Comparison of ENCODE assay signal across 8 mouse cellular contexts in genomic region chr7:65155628-65156513, GRCm38 (mm10). TPM values are rescaled to one million over a fixed set of nuclear protein-coding genes. Genes with fewer than 3 reads are reported as not detected.
DNase-seq lines count a peak whose midpoint lies in the region; ATAC-seq and TF ChIP-seq lines count a peak whose summit lies in the region.

No protein-coding gene starts in this region.

- peak overlapping the region; percentile 99 for H3K4me2 ChIP-seq in lung, embryonic 14.5 days
- peak overlapping the region; percentile 97 for H3K4me2 ChIP-seq in kidney, postnatal 0 days (ENCODE audit: low read length)
- H3K4me2 ChIP-seq in liver, embryonic 14.5 days (ENCODE audit: low read depth), result peak overlapping the region; percentile 37

- no peaks in the 10 kb centered on the region for H3K36me3 ChIP-seq in lung, embryonic 14.5 days (ENCODE audit: insufficient read depth)
- H3K36me3 ChIP-seq in kidney, postnatal 0 days (ENCODE audit: insufficient read depth, low read length), result no peaks in the 10 kb centered on the region
- no peaks in the 10 kb centered on the region for H3K36me3 ChIP-seq in liver, embryonic 14.5 days (replicated peaks; ENCODE audit: control insufficient read depth, insufficient read depth, low read depth)

- WGBS in lung, embryonic 14.5 days, result under 1% methylated on average over 80 of the region's 122 CpGs
- under 1% methylated on average over 110 of the region's 122 CpGs for WGBS in kidney, postnatal 0 days
- WGBS in liver, embryonic 14.5 days (ENCODE audit: insufficient replicate concordance), result under 1% methylated on average over 95 of the region's 122 CpGs

- DNase-seq in lung, embryonic 14.5 days, result peak; percentile 64
- DNase-seq in lung, adult 18-20 months, result no peak
- peak; percentile 53 for DNase-seq in cerebellum, adult 9-11 months
- DNase-seq in frontal cortex, postnatal 25 days (ENCODE audit: low spot score in 2 of 2), result peak; percentile 38 to 52
- peak; percentile 28 for DNase-seq in kidney, postnatal 0 days (ENCODE audit: low spot score)
- DNase-seq in liver, embryonic 14.5 days (ENCODE audit: low read depth in 3 of 3, low spot score in 3 of 3), result no peak
- DNase-seq in retina, postnatal 1 day, result peak; percentile 73

- TF ChIP-seq EP300 in liver, embryonic 14.5 days (IDR thresholded peaks at IDR 0.05; ENCODE audit: low read depth), result no peak

- ATAC-seq in lung, embryonic 14.5 days (ENCODE audit: insufficient read depth), result peak; percentile 81
- ATAC-seq in kidney, postnatal 0 days (replicated peaks; ENCODE audit: low FRiP score, low read depth), result peak; percentile 71
- no peak for ATAC-seq in liver, embryonic 14.5 days (ENCODE audit: insufficient read depth)
- ATAC-seq in granulocyte monocyte progenitor cell, adult 5-6 weeks (replicated peaks; ENCODE audit: poor library complexity, severe bottlenecking), result no peak; the same call in 1 of the 2 replicates

- H3K9ac ChIP-seq in lung, embryonic 14.5 days, result peak overlapping the region; percentile 49
- H3K9ac ChIP-seq in kidney, postnatal 0 days (ENCODE audit: low read depth, low read length), result peak overlapping the region; percentile 47
- no peak overlapping the region for H3K9ac ChIP-seq in liver, embryonic 14.5 days (replicated peaks)

- H3K9me3 ChIP-seq in lung, embryonic 14.5 days (ENCODE audit: low read depth, low read length), result no peaks in the 10 kb centered on the region
- no peaks in the 10 kb centered on the region for H3K9me3 ChIP-seq in kidney, postnatal 0 days (replicated peaks; ENCODE audit: low read length)
- no peaks in the 10 kb centered on the region for H3K9me3 ChIP-seq in liver, embryonic 14.5 days (ENCODE audit: control insufficient read depth, low read length)

- H3K4me3 ChIP-seq in lung, embryonic 14.5 days (ENCODE audit: low read depth, low read length), result peak overlapping the region; percentile 55
- H3K4me3 ChIP-seq in kidney, postnatal 0 days (replicated peaks; ENCODE audit: low read depth, low read length), result peak overlapping the region; percentile 61
- peak overlapping the region; percentile 11 to 30; a peak in 3 of 4 replicates for H3K4me3 ChIP-seq in liver, embryonic 14.5 days (ENCODE audit: insufficient read depth in 1 of 2, low read depth in 2 of 2, low read length in 2 of 2)

- H3K27me3 ChIP-seq in lung, embryonic 14.5 days (ENCODE audit: insufficient read depth, low read length), result peaks cover 59% of the 10 kb centered on the region
- H3K27me3 ChIP-seq in kidney, postnatal 0 days (ENCODE audit: insufficient read depth, low read length), result peaks cover 37% of the 10 kb centered on the region
- peaks cover 35% of the 10 kb centered on the region for H3K27me3 ChIP-seq in liver, embryonic 14.5 days (ENCODE audit: control insufficient read depth, insufficient read depth, low read length)

- TF ChIP-seq CTCF in lung, embryonic 14.5 days (IDR thresholded peaks at IDR 0.05; ENCODE audit: low read depth), result no peak
- TF ChIP-seq CTCF in kidney, postnatal 0 days (IDR thresholded peaks at IDR 0.05; ENCODE audit: low read depth), result no peak; the same call in 1 of the 2 replicates
- no peak for TF ChIP-seq CTCF in liver, embryonic 14.5 days (IDR thresholded peaks at IDR 0.05; ENCODE audit: low read depth)

- H3K4me1 ChIP-seq in lung, embryonic 14.5 days (ENCODE audit: insufficient read depth), result no peaks in the 10 kb centered on the region
- H3K4me1 ChIP-seq in kidney, postnatal 0 days (replicated peaks; ENCODE audit: insufficient read depth, low read length), result no peaks in the 10 kb centered on the region; the same call in 1 of the 2 replicates
- H3K4me1 ChIP-seq in liver, embryonic 14.5 days (replicated peaks; ENCODE audit: control insufficient read depth in 2 of 2, insufficient read depth in 2 of 2, low read length in 1 of 2), result no peaks in the 10 kb centered on the region

- no peak overlapping the region for H3K27ac ChIP-seq in lung, embryonic 14.5 days (ENCODE audit: low read depth)
- no peak overlapping the region for H3K27ac ChIP-seq in kidney, postnatal 0 days
- H3K27ac ChIP-seq in liver, embryonic 14.5 days, result no peak overlapping the region

RNA-seq across cellular contexts. Expression of gene Fam189a1, which starts 0.5 kb away (rescaled TPM):
- polyA plus RNA-seq in lung, embryonic 14.5 days (2014; fragmentation: Nextera tagmentation; extraction: Ambion mirVana), result 0.46 and 0.50 TPM in 2 replicates
- polyA plus RNA-seq in kidney, postnatal 0 days (2015; fragmentation: Nextera tagmentation; extraction: Ambion mirVana), result 0.23 and 0.74 TPM in 2 replicates
- polyA plus RNA-seq in liver, embryonic 14.5 days (2012; rRNA removed), result 0.02 and 0.05 TPM in 2 replicates
- not detected in 2 replicates for polyA plus RNA-seq in liver, embryonic 14.5 days (2014; fragmentation: Nextera tagmentation; extraction: Ambion mirVana)
- not detected in 2 replicates for total RNA-seq in granulocyte monocyte progenitor cell, adult 5-6 weeks (2014; fragmentation: Nextera tagmentation)
- not detected in 2 replicates for total RNA-seq in granulocyte monocyte progenitor cell, adult 5-6 weeks (2017)

Comparison
In these comparisons a context has a peak if more than half of its experiments do, and no peak if none do; other contexts are left out.
1. DNase-seq: peak in lung, embryonic 14.5 days (single experiment), cerebellum, adult 9-11 months (single experiment), frontal cortex, postnatal 25 days (2 of 2), kidney, postnatal 0 days (single experiment) and retina, postnatal 1 day (single experiment); none in lung, adult 18-20 months (0 of 2) and liver, embryonic 14.5 days (0 of 3).
2. ATAC-seq: peak in lung, embryonic 14.5 days (single experiment) and kidney, postnatal 0 days (single experiment); none in liver, embryonic 14.5 days (single experiment) and granulocyte monocyte progenitor cell, adult 5-6 weeks (single experiment).
3. H3K4me2 ChIP-seq: peak in every context shown above with its lines; median percentile 99 in lung, embryonic 14.5 days; 97 in kidney, postnatal 0 days; 37 in liver, embryonic 14.5 days.
4. Peak in every context shown above with its lines, with median percentiles within 50 percentile points of each other: H3K4me3 ChIP-seq.